Mouse (Mus musculus): ENCODE results near the gene Aox4. TPM values are rescaled to one million over a fixed set of nuclear protein-coding genes. Genes with fewer than 3 reads are reported as not detected.

The Aox4 gene
- polyA plus RNA-seq, 1 experiment = not detected

DNA sequence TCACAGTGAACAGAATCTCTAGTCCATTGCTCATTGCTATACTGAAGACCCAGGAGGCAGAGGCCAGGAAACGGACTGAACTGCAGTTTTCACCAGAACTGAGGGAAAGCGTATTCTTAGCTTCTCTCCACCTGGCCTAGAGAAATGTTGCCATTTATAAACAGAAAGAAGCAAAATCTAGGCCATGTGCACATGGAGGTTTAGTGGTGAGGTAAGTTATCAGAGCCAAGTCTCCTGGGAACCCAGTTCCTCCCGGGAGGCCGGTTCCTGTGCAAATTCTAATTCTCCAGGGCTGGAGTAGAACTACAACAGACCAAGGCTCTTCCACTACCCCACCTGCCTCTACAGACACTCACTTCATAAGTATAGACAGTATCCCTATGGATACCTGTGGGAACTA lies 19.6 kb downstream of the Aox4 start:
- no peaks in the 10 kb centered on the region for H3K4me1 ChIP-seq (ENCODE audit: control insufficient read depth, insufficient read depth, insufficient read length, low read length)

DNA sequence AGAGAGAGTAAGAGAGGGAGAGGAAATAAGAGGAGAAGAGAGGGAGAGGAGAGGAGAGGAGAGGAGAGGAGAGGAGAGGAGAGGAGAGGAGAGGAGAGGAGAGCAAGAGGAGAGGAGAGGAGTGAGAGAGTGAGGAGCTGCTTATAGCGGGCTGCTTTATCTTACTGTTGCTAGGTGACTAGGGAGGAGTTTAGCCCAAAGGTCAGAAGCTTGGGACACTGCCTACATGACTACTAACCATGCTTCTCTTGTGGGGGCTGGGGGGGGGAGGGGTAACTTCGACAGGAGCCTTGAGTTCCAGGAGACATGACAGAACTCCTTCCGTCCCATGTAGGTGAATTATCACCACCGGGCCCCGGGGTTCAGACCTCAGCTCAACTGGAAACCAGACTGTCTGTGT lies 20.3 kb downstream of the Aox4 start:
- Histone ChIP-seq H3K4me1 (ENCODE audit: control insufficient read depth, insufficient read depth, insufficient read length, low read length) (no peaks in the 10 kb centered on the region), H3K27ac (replicated peaks; ENCODE audit: low read depth, low read length) (no peak overlapping the region), H3K4me3 (ENCODE audit: insufficient read depth, low read depth, low read length) (no peak overlapping the region)

More for the DNA sequence above, 19.6 kb downstream of the Aox4 start:
- Histone ChIP-seq H3K4me3 (ENCODE audit: insufficient read depth, low read depth, low read length) (no peak overlapping the region), H3K27ac (replicated peaks; ENCODE audit: low read depth, low read length) (no peak overlapping the region)

DNA sequence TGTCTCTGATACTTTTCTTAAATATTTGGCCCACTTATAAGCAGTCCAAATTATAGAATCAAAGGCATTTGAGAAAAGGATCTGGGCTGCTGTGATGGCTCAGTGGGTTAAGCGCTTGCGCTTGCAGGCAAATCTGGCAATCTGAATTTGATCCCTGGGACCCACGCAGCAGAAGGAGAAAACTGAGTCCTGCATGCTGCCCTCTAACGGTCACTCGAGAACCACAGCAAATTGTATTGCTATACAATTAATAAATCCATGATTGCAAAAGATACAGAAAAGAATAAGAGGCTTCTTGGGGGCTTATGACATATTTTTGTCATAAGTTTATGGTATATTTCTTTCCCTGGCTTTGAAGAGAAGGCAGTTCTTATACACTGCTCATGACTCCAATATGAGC lies 25.2 kb downstream of the Aox4 start:
- no peak overlapping the region for H3K27ac ChIP-seq (replicated peaks; ENCODE audit: low read depth, low read length)
- H3K4me3 ChIP-seq (ENCODE audit: insufficient read depth, low read depth, low read length) = no peak overlapping the region
- H3K4me1 ChIP-seq (ENCODE audit: control insufficient read depth, insufficient read depth, insufficient read length, low read length) = no peaks in the 10 kb centered on the region

DNA sequence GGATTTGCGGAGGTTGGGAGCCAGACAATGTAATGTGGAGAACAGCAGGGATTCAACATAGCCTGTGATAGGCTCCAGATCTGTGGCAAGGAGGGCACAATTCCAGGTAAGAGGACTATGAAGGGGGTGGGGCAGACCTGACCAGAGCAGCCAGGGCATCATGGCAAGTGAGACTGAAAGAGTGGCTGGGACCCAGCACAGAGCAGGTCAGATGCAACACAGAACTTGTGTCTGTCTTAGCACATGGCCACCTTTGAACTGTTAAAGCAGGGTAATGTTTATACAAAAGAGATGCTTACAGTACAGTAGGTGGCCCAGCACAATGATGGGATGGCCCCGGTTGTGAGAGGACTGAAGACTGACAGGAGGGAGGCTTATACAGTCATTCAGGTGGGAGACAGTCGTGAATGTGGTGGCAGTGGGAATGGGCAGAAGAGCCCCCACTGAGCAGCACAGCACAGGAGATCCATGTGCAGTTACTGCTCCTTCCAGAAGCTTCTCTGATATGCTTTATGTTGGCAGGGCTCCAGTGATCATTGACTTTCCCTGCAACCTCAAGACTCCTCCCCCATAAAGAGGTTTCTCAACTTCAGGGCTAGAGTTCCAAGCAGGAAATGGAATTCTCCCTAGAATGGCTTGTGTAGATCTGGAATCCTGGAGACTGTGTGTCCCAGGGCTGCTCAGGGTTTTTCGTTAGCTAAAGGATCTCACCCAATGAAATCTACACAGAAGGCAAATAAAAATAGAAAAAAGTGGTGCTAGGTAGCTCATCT lies 27.5 kb downstream of the Aox4 start:
- Histone ChIP-seq H3K27ac (replicated peaks; ENCODE audit: low read depth, low read length) (no peak overlapping the region), H3K4me3 (ENCODE audit: insufficient read depth, low read depth, low read length) (no peak overlapping the region), H3K4me1 (ENCODE audit: control insufficient read depth, insufficient read depth, insufficient read length, low read length) (no peaks in the 10 kb centered on the region)

DNA sequence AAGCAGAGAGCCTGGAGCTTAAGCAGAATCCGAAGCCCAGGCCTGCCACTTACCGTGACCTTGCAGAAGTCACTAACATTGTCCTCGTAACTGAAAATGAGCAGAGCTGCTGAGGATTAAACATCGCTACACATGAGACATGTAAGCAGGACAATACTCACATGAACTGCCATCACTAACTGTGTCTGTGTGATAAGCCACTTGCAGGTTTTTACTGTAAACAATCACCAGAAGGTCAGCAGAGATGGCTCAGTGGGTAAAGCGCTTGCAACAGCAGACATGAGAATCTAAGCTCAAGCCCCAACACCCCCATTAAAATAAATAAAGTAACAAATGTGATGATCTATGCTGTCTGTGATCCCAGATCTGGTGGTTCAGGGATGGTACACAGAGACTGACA lies 28.2 kb downstream of the Aox4 start:
- Histone ChIP-seq H3K4me1 (ENCODE audit: control insufficient read depth, insufficient read depth, insufficient read length, low read length) (no peaks in the 10 kb centered on the region), H3K27ac (replicated peaks; ENCODE audit: low read depth, low read length) (no peak overlapping the region), H3K4me3 (ENCODE audit: insufficient read depth, low read depth, low read length) (no peak overlapping the region)

DNA sequence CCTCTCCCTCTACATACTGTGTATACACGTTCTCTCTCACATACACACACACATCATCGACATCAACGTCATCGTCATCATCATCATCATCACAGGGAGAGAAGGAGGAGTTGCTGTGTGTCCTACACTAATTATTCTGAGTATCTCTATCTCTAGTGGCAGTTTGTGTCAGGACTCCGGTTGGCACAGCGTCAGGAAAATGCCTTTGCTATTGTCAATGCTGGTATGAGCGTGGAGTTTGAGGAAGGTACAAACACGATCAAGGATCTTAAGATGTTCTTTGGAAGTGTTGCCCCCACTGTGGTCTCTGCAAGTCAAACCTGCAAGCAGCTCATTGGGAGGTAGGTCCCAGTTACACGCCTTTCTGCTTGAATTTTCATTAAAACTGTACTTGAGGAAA lies 28.8 kb downstream of the Aox4 start:
- H3K27ac ChIP-seq (replicated peaks; ENCODE audit: low read depth, low read length) = no peak overlapping the region

DNA sequence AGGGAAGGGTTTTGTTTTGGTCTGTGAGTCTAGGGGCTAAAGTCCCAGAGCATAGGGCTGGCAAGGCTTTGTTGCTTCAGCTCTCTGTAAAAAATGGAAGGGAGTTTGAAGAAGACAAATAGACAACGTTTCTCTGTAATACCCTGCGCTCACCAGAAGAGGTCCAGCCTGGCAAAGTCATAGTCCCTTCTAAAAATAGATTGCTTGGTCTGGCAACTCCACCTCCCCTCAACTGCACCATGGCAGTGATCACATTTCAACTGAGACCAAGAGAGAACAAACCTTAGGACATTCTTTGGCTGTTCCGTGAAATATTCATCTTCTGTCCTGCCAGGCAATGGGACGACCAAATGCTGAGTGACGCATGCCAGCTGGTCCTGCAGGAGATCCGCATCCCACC lies 30.1 kb downstream of the Aox4 start:
- no peak overlapping the region for H3K4me3 ChIP-seq (ENCODE audit: insufficient read depth, low read depth, low read length)
- no peak overlapping the region for H3K27ac ChIP-seq (replicated peaks; ENCODE audit: low read depth, low read length)
- no peaks in the 10 kb centered on the region for H3K4me1 ChIP-seq (ENCODE audit: control insufficient read depth, insufficient read depth, insufficient read length, low read length)

More for the DNA sequence above, 28.8 kb downstream of the Aox4 start:
- Histone ChIP-seq H3K4me1 (ENCODE audit: control insufficient read depth, insufficient read depth, insufficient read length, low read length) (no peaks in the 10 kb centered on the region), H3K4me3 (ENCODE audit: insufficient read depth, low read depth, low read length) (no peak overlapping the region)

DNA sequence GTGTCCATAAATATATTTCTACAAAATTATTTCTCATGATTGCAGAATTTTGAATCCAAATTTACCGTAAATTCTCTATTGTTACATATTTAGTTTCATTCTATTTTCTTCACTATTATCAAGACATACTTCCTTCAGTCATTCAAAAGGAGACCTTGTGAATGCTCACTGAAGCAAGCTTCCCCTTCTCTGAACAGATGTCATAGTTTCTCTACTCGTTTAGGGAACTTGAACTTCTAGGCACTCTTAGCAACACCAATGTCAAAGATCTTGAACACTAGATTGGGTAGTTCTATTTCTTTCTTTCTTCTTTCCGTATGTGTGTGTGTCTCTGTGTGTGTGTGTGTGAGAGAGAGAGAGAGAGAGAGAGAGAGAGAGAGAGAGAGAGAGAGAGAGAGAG lies 34.3 kb downstream of the Aox4 start:
- no peaks in the 10 kb centered on the region for H3K4me1 ChIP-seq (ENCODE audit: control insufficient read depth, insufficient read depth, insufficient read length, low read length)
- no peak overlapping the region for H3K27ac ChIP-seq (replicated peaks; ENCODE audit: low read depth, low read length)
- H3K4me3 ChIP-seq (ENCODE audit: insufficient read depth, low read depth, low read length) = no peak overlapping the region

DNA sequence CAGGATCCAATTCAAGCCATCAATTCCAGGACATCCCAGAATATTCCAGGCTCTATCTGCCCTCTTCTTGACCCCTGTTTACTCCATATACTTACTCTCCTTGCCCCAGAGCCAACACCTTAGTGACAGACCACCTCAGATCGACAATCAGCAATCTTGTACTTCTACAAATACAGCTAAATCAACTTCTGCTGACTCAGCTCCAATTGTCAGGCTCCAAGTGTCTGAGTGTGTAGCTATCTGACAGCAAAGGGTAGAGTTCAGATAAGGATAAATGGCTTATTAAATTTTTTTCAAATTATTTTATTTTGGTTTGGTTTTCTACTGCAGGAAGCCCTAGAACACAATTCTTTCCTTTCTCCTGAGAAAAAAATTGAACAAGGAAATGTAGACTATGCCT lies 38.3 kb downstream of the Aox4 start:
- no peak overlapping the region for H3K4me3 ChIP-seq (ENCODE audit: insufficient read depth, low read depth, low read length)

DNA sequence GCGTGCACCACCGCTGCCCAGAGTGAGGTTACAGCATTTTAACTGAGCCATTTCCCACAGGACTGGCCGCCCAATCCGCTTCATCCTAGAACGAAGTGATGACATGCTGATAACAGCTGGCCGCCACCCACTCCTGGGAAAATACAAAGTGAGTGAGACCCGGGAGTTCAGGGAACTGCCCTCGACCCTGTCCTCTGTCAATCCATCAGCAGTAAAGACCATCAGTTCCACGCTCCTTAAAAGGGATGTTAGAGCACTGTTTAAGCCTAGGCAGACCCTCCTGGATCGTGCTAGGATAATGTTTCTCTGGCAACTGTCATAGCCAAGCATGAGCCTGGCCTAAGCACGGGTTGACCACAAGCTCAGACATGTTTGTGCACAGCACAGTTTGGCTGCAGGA lies 43.3 kb downstream of the Aox4 start:
- H3K27ac ChIP-seq (replicated peaks; ENCODE audit: low read depth, low read length) = no peak overlapping the region
- no peaks in the 10 kb centered on the region for H3K4me1 ChIP-seq (ENCODE audit: control insufficient read depth, insufficient read depth, insufficient read length, low read length)
- H3K4me3 ChIP-seq (ENCODE audit: insufficient read depth, low read depth, low read length) = no peak overlapping the region

More for the DNA sequence above, 38.3 kb downstream of the Aox4 start:
- no peaks in the 10 kb centered on the region for H3K4me1 ChIP-seq (ENCODE audit: control insufficient read depth, insufficient read depth, insufficient read length, low read length)
- no peak overlapping the region for H3K27ac ChIP-seq (replicated peaks; ENCODE audit: low read depth, low read length)

DNA sequence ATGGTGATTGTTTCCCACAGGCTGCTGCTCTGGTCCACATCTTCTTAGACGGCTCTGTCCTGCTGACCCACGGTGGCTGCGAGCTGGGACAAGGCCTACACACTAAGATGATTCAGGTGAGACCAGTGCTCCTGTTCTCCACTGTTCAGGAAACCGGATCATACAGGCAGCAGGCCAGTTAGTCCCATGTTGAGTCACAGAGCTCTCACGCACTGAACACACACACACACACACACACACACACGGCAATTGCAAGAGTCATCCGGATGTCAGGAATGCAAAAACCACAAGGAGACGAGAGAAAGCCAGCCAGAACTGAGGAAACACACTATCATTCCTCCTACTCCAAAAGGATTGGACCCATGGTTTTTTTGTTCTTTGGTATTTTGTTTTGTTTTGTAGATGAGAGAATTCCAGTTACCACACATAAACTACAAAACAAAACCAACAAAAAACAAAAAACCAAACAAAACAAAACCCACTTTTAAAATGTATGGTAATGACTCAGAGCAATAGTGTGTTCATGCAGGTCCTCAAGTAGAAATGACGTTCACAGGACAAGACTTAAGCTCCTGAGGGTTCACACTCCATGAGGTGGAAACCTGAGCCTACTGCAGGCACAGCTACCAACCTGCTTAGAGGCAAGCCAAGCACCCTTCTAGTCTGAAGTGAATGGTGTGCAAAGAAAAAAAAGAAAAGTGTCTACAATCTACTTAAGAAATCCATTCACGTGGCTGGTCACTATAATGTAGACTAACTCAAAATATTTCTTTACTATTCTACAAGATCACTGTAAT lies 47.2 kb downstream of the Aox4 start:
- H3K27ac ChIP-seq (replicated peaks; ENCODE audit: low read depth, low read length) = no peak overlapping the region
- no peak overlapping the region for H3K4me3 ChIP-seq (ENCODE audit: insufficient read depth, low read depth, low read length)
- H3K4me1 ChIP-seq (ENCODE audit: control insufficient read depth, insufficient read depth, insufficient read length, low read length) = no peaks in the 10 kb centered on the region

DNA sequence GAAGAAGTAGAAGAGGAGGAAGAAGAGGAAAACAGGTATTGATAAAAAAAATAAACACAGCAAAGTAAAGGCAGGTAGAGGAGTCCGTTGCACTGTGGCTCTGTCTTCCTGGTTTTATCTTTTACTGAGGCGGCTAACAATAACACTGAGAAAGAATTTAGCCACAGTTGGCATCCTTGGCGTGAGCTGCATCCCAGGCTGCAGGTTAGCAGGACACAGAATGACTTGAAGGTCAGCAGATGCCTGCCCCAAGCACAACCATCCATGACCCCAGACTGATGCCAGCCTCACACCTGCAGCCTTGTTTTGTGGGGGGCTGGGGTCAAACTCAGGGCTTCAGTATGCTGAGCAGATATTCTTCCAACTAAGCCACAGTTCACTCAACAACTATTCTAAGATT lies 50.1 kb downstream of the Aox4 start:
- Histone ChIP-seq H3K27ac (replicated peaks; ENCODE audit: low read depth, low read length) (no peak overlapping the region), H3K4me1 (ENCODE audit: control insufficient read depth, insufficient read depth, insufficient read length, low read length) (no peaks in the 10 kb centered on the region), H3K4me3 (ENCODE audit: insufficient read depth, low read depth, low read length) (no peak overlapping the region)

DNA sequence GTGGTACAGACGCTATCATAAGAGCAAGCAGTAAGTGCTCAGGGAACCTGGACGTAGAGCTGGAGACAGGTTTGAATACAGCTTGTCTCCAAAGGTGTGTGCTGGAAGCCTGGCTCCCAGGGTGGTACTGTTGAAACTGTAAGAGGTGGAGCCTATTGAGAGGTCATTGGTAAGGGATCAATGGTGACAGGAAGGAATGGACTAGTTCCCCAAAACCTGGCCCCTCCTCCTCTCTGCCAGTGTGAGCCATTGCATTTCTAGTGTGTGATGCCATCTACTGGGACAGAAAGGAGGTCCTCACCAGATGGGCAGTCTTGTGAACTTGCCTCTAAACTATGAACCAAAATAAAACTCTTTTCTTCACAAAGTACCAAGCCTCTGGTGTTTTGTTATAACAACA lies 58.0 kb downstream of the Aox4 start:
- Histone ChIP-seq H3K4me3 (ENCODE audit: insufficient read depth, low read depth, low read length) (no peak overlapping the region), H3K4me1 (ENCODE audit: control insufficient read depth, insufficient read depth, insufficient read length, low read length) (no peaks in the 10 kb centered on the region), H3K27ac (replicated peaks; ENCODE audit: low read depth, low read length) (no peak overlapping the region)

DNA sequence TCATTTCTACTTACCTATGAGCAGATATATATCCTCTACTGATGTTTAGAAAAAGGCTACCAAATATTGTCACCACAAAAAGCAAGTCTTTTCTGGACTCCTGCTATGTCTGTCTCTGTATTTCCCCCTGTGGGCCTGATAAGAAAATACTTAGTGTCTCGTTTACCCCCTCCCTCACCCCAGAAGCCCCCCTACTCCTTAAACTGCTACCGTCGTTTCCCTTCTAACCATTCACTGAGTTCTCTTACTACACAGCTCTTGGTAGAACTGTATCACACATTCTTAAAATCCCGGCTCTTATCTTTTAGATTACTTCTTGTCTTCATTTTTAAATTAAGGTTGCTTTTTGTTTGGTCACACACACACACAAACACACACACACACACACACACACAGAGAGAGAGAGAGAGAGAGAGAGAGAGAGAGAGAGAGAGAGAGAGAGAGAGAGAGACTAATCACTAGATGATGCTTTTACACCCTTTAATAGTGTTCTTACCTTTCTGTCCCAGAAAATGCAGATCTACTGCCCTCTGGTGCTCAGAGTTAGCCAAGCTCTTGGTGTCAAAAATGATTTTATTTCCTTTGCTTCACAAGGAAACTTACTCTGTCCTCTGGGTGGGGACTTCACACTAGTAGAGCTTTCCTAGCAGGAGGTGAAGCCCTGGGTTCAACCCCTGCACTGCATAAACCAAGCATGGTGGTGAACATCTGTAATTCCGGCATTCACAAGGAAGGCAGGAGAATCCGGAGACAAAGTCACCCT lies 60.8 kb downstream of the Aox4 start:
- no peak overlapping the region for H3K27ac ChIP-seq (replicated peaks; ENCODE audit: low read depth, low read length)
- no peaks in the 10 kb centered on the region for H3K4me1 ChIP-seq (ENCODE audit: control insufficient read depth, insufficient read depth, insufficient read length, low read length)

DNA sequence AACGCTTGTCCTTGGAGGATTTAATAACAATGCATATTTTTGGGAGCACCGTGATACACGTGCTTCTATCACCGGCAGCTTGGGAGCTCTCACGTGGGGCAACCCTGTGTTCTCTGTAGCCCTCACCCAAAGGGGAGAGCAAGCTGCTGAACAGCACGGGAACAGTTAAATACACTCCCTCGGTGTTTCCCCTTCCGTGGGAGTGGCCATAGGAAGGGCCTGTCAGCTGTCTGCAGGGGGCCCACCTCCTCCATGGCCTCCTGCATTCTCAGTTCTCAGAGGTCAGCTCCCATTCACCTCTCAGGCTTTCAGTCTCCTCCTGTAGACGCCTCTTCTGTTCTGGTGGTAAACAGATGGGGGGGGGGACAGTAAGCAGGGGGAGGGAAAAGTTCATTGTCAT lies 65.7 kb downstream of the Aox4 start:
- no peak overlapping the region for H3K27ac ChIP-seq (replicated peaks; ENCODE audit: low read depth, low read length)
- H3K4me1 ChIP-seq (ENCODE audit: control insufficient read depth, insufficient read depth, insufficient read length, low read length) = no peaks in the 10 kb centered on the region
- H3K4me3 ChIP-seq (ENCODE audit: insufficient read depth, low read depth, low read length) = no peak overlapping the region

More for the DNA sequence above, 60.8 kb downstream of the Aox4 start:
- no peak overlapping the region for H3K4me3 ChIP-seq (ENCODE audit: insufficient read depth, low read depth, low read length)

All from brown adipose tissue, adult 24 weeks (tissue).